ENCODE assay signal across 16 mouse cellular contexts in the genomic region with DNA sequence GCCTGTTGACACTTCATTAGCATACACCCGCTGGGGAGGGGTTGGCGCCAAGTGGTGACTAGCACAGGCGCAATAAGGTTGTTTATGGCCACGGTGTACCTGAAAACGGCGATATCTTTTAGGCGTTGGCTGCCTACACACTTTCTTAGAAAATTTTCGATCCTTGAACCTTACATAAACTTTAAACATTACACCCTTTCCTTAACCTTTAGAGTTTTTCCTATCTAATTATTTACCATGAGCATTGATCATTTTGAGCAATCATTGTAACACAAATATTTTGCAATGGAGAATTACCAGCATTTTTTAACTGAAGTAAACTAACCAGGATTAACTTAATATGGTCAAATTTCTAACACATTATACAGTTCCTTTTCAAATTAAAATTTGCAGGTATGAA.
"Had no signal": no experiment of that assay in that cellular context is flagged by ENCODE, and none has a peak within 500 bp of the region (broad histone marks: within the 10 kb centered on the region; RNA-seq: fewer than 3 reads in every experiment).

No protein-coding gene starts in this region.

- H3K27ac ChIP-seq: neural tube, embryonic 13.5 days; neural tube, embryonic 15.5 days; stomach, embryonic 15.5 days; stomach, postnatal 0 days had no signal

- H3K9me3 ChIP-seq: neural tube, embryonic 13.5 days; neural tube, embryonic 15.5 days; stomach, embryonic 15.5 days had no signal

- H3K4me2 ChIP-seq: neural tube, embryonic 13.5 days; neural tube, embryonic 15.5 days; stomach, embryonic 15.5 days had no signal

- H3K9ac ChIP-seq: neural tube, embryonic 13.5 days; neural tube, embryonic 15.5 days; stomach, embryonic 15.5 days had no signal

- H3K4me3 ChIP-seq: neural tube, embryonic 13.5 days; neural tube, embryonic 15.5 days; stomach, embryonic 15.5 days had no signal

- H3K36me3 ChIP-seq: neural tube, embryonic 13.5 days; neural tube, embryonic 15.5 days; stomach, embryonic 15.5 days had no signal

- DNase-seq: retina, postnatal 1 day; right cerebral cortex, adult 18-20 months; right cerebral cortex, postnatal 14 days; right cerebral cortex, postnatal 25 days; right cerebral cortex, postnatal 4 days; spleen, adult 18-20 months; thymus, adult 18-20 months; thymus, adult 2 months; thymus, postnatal 14 days; thymus, postnatal 25 days; thymus, postnatal 36 days; thymus, postnatal 4 days had no signal

- H3K27me3 ChIP-seq: neural tube, embryonic 13.5 days; neural tube, embryonic 15.5 days; stomach, embryonic 15.5 days had no signal

- H3K4me1 ChIP-seq: neural tube, embryonic 13.5 days; neural tube, embryonic 15.5 days; stomach, embryonic 15.5 days had no signal
